Mouse (Mus musculus) spleen, adult 2 months (tissue): ENCODE results near the gene Larp7. TPM values are rescaled to one million over a fixed set of nuclear protein-coding genes. Genes with fewer than 3 reads are reported as not detected.

ENCODE experiments used
- DNase-seq, 2 experiments: peaks; one replicate each; pipeline versions ENCODE4 v3.0.0 to v3.0.0-alpha.2; 2012 to 2021; ENCODE audit warnings: low spot score in 2 of 2, low read depth in 1 of 2
- H3K27ac ChIP-seq: fragments of 200-500 bp; 2 replicates; pipeline ENCODE4 v1.5.1; 2012; ENCODE audit warnings: low read length, inconsistent platforms; ENCODE audit not compliant: insufficient read depth
- H3K27me3 ChIP-seq: fragments of 200-500 bp; 2 replicates; pipeline ENCODE4 v1.6.1; 2012; ENCODE audit warnings: mild to moderate bottlenecking, moderate library complexity, low read length, inconsistent platforms; ENCODE audit not compliant: control insufficient read depth, insufficient read depth
- H3K36me3 ChIP-seq: fragments of 200-500 bp; 2 replicates; pipeline ENCODE4 v1.6.1; 2012; ENCODE audit warnings: mild to moderate bottlenecking, low read length, inconsistent platforms; ENCODE audit not compliant: control insufficient read depth, insufficient read depth
- H3K4me1 ChIP-seq: fragments of 200-500 bp; 2 replicates; pipeline ENCODE4 v1.6.1; 2011; ENCODE audit warnings: inconsistent platforms; ENCODE audit not compliant: control insufficient read depth, insufficient read depth, insufficient read length
- H3K4me3 ChIP-seq: fragments of 200-500 bp; 2 replicates; pipeline ENCODE4 v1.5.1; 2011; ENCODE audit warnings: mild to moderate bottlenecking, inconsistent platforms; ENCODE audit not compliant: insufficient read depth, insufficient read length; ENCODE audit errors: extremely low read depth
- CTCF ChIP-seq: fragments of 200-500 bp; IDR thresholded peaks from 2 replicates; pipeline ENCODE4 v1.5.1; 2011; ENCODE audit warnings: mild to moderate bottlenecking, inconsistent platforms; ENCODE audit not compliant: insufficient read depth, insufficient read length, insufficient replicate concordance; ENCODE audit errors: extremely low read depth
- POLR2A ChIP-seq: fragments of 200-500 bp; IDR thresholded peaks from 2 replicates; pipeline ENCODE4 v1.6.1; 2011; ENCODE audit warnings: low read depth, low read length, inconsistent platforms
- WGBS: fragments of 180-500 bp; shearing (Covaris S2); methylation state at CpG from one replicate; pipeline ENCODE4 v1.1.7; 2018; 5-methylcytosine and 5-hydroxymethylcytosine counted together
- polyA plus RNA-seq: library from polyadenylated mRNA; depleted of rRNA; stranded (reverse); fragments of >200 nt; gene quantifications from 2 replicates; pipeline ENCODE4 v1.2.3, GENCODE M21; 2012

The Larp7 gene
- polyA plus RNA-seq, 1 experiment: 0.95 TPM

- no peak overlapping the region for H3K4me3 ChIP-seq
- H3K36me3 ChIP-seq: no peaks in the 10 kb centered on the region
- no peak for DNase-seq
- no peaks in the 10 kb centered on the region for H3K4me1 ChIP-seq
- no peak for TF ChIP-seq CTCF
- no peak for TF ChIP-seq POLR2A
- no peaks in the 10 kb centered on the region for H3K27me3 ChIP-seq
- WGBS: 91% methylated on average over 4 of the region's 4 CpGs
- no peak overlapping the region for H3K27ac ChIP-seq
Measured at GRCm38 (mm10) chr3:127529824-127530223, 23.3 kb downstream of the Larp7 start.

- Histone ChIP-seq H3K27ac (no peak overlapping the region), H3K36me3 (no peaks in the 10 kb centered on the region), H3K4me3 (no peak overlapping the region), H3K27me3 (no peaks in the 10 kb centered on the region), H3K4me1 (no peaks in the 10 kb centered on the region)
- TF ChIP-seq CTCF (no peak), POLR2A (no peak)
- DNase-seq: no peak
- 90% methylated on average over 3 of the region's 3 CpGs for whole genome bisulfite sequencing
Measured at GRCm38 (mm10) chr3:127529210-127529609, 23.9 kb downstream of the Larp7 start.

GRCm38 (mm10) chr3:127527465-127528034, 25.6 kb downstream of the Larp7 start:
- no peak for TF ChIP-seq POLR2A
- no peak for TF ChIP-seq CTCF
- Histone ChIP-seq H3K4me3 (no peak overlapping the region), H3K4me1 (no peaks in the 10 kb centered on the region), H3K27ac (no peak overlapping the region), H3K36me3 (no peaks in the 10 kb centered on the region), H3K27me3 (no peaks in the 10 kb centered on the region)
- 77% methylated on average over 5 of the region's 5 CpGs for WGBS
- no peak for DNase-seq

- Histone ChIP-seq H3K27ac (no peak overlapping the region), H3K36me3 (no peaks in the 10 kb centered on the region), H3K4me1 (no peaks in the 10 kb centered on the region), H3K27me3 (no peaks in the 10 kb centered on the region), H3K4me3 (no peak overlapping the region)
- no peak for DNase-seq
- 76% methylated on average over 8 of the region's 8 CpGs for WGBS
- TF ChIP-seq CTCF: no peak
- TF ChIP-seq POLR2A: no peak
Measured at GRCm38 (mm10) chr3:127525188-127525819, 27.8 kb downstream of the Larp7 start.

GRCm38 (mm10) chr3:127521156-127521555, 32.0 kb downstream of the Larp7 start:
- Histone ChIP-seq H3K4me1 (no peaks in the 10 kb centered on the region), H3K27ac (no peak overlapping the region), H3K27me3 (no peaks in the 10 kb centered on the region), H3K36me3 (no peaks in the 10 kb centered on the region), H3K4me3 (no peak overlapping the region)
- DNase-seq: no peak
- TF ChIP-seq POLR2A: no peak
- 69% methylated on average over 10 of the region's 10 CpGs for WGBS

GRCm38 (mm10) chr3:127520300-127520699, 32.8 kb downstream of the Larp7 start:
- no peaks in the 10 kb centered on the region for H3K27me3 ChIP-seq
- no peaks in the 10 kb centered on the region for H3K36me3 ChIP-seq
- no peaks in the 10 kb centered on the region for H3K4me1 ChIP-seq
- no peak for DNase-seq
- H3K4me3 ChIP-seq: no peak overlapping the region
- TF ChIP-seq CTCF (no peak), POLR2A (no peak)
- H3K27ac ChIP-seq: no peak overlapping the region
- 78% methylated on average over 6 of the region's 6 CpGs for WGBS

GRCm38 (mm10) chr3:127515251-127515650, 37.9 kb downstream of the Larp7 start:
- Histone ChIP-seq H3K4me3 (no peak overlapping the region), H3K4me1 (no peaks in the 10 kb centered on the region), H3K27ac (no peak overlapping the region), H3K27me3 (no peaks in the 10 kb centered on the region), H3K36me3 (no peaks in the 10 kb centered on the region)
- no peak for DNase-seq
- 96% methylated on average over 1 of the region's 1 CpGs for WGBS
- TF ChIP-seq POLR2A (no peak), CTCF (no peak)
